Mouse (Mus musculus) limb, embryonic 14.5 days (tissue): ENCODE data around the gene Cs. TPM values are rescaled to one million over a fixed set of nuclear protein-coding genes. Genes with fewer than 3 reads are reported as not detected.

ENCODE experiments used
- ATAC-seq: fragments of 200-750 bp; cut with Nextera tagmentation; 2 replicates; pipeline ENCODE4 v1.8.0; 2017; ENCODE audit warnings: low read depth, moderate number of reproducible peaks, moderate TSS enrichment; ENCODE audit not compliant: low FRiP score
- DNase-seq: peaks from one replicate; pipeline ENCODE4 v3.0.0-alpha.2; 2015; ENCODE audit warnings: low spot score
- H3K27ac ChIP-seq: fragments of 300-500 bp; sonication (generic); replicated peaks from 2 replicates; pipeline ENCODE4 v1.5.1; 2014; ENCODE audit warnings: low read depth, mild to moderate bottlenecking, low read length, moderate library complexity, mixed read lengths
- H3K27me3 ChIP-seq: fragments of 300-500 bp; sonication (generic); 2 replicates; pipeline ENCODE4 v1.6.1; 2014; ENCODE audit warnings: low read length, mixed read lengths; ENCODE audit not compliant: control insufficient read depth, insufficient read depth
- H3K36me3 ChIP-seq: fragments of 300-500 bp; sonication (generic); 2 replicates; pipeline ENCODE4 v1.6.1; 2014; ENCODE audit warnings: mild to moderate bottlenecking, low read length, moderate library complexity, mixed read lengths; ENCODE audit not compliant: control insufficient read depth, insufficient read depth
- H3K4me1 ChIP-seq: fragments of 300-500 bp; sonication (generic); 2 replicates; pipeline ENCODE4 v1.6.1; 2014; ENCODE audit warnings: antibody characterized with exemption, low read length, mixed read lengths; ENCODE audit not compliant: control insufficient read depth, insufficient read depth
- H3K4me2 ChIP-seq: fragments of 300-500 bp; sonication (generic); replicated peaks from 2 replicates; pipeline ENCODE4 v1.6.1; 2014; ENCODE audit warnings: low read depth, mild to moderate bottlenecking, low read length, moderate library complexity; ENCODE audit not compliant: severe bottlenecking
- H3K4me3 ChIP-seq: fragments of 300-500 bp; sonication (generic); replicated peaks from 2 replicates; pipeline ENCODE4 v1.5.1; 2014; ENCODE audit warnings: low read length
- H3K9ac ChIP-seq: fragments of 300-500 bp; sonication (generic); 2 replicates; pipeline ENCODE4 v1.6.1; 2014; ENCODE audit warnings: mild to moderate bottlenecking, low read depth, low read length, moderate library complexity; ENCODE audit not compliant: severe bottlenecking
- H3K9me3 ChIP-seq: fragments of 300-500 bp; sonication (generic); 2 replicates; pipeline ENCODE4 v1.6.1; 2016; ENCODE audit warnings: low read length; ENCODE audit not compliant: control insufficient read depth
- POLR2A ChIP-seq: fragments of 200-500 bp; IDR thresholded peaks from 2 replicates; pipeline ENCODE4 v1.8.0; 2012; ENCODE audit warnings: inconsistent platforms, mild to moderate bottlenecking, moderate library complexity, borderline replicate concordance; ENCODE audit not compliant: insufficient read depth, insufficient read length; ENCODE audit errors: extremely low read depth
- WGBS: fragments of 180-500 bp; shearing (Covaris S2); extraction: QIAGEN DNeasy Blood & Tissue Kit; methylation state at CpG from one replicate; pipeline ENCODE4 v1.1.7; 2014; 5-methylcytosine and 5-hydroxymethylcytosine counted together
- polyA plus RNA-seq, 2 experiments: library from polyadenylated mRNA; depleted of rRNA in 1 of 2; stranded (reverse) in 1 of 2; unstranded in 1 of 2; fragments of >200 nt; fragmentation: Nextera tagmentation in 1 of 2; extraction: Ambion mirVana in 1 of 2; gene quantifications; 2 replicates each; pipeline versions ENCODE4 v1.2.1 to v1.2.3; 2012 to 2014

Gene Cs
- polyA plus RNA-seq, 2 experiments = 131 to 174 TPM

- Histone ChIP-seq H3K27me3 (no peaks in the 10 kb centered on the region), H3K4me2 (no peak overlapping the region), H3K4me3 (no peak overlapping the region), H3K9me3 (no peaks in the 10 kb centered on the region), H3K9ac (no peak overlapping the region), H3K4me1 (peaks cover 7% of the 10 kb centered on the region; the same call in 1 of the 2 replicates), H3K36me3 (peaks cover 1% of the 10 kb centered on the region), H3K27ac (no peak overlapping the region)
- ATAC-seq (no peak), DNase-seq (no peak)
- WGBS = 79% methylated on average over 6 of the region's 6 CpGs
- TF ChIP-seq POLR2A = no peak
These were observed 35.6 kb downstream of the Cs start for GRCm38 (mm10) chr10:128372989-128373748.

- no peaks in the 10 kb centered on the region for H3K27me3 ChIP-seq
- peaks cover 13% of the 10 kb centered on the region for H3K36me3 ChIP-seq
- H3K4me3 ChIP-seq = no peak overlapping the region
- whole genome bisulfite sequencing = 82% methylated on average over 6 of the region's 6 CpGs
- H3K27ac ChIP-seq = no peak overlapping the region
- no peak for TF ChIP-seq POLR2A
- H3K4me2 ChIP-seq = no peak overlapping the region
- DNase-seq (no peak), ATAC-seq (no peak)
- no peak overlapping the region for H3K9ac ChIP-seq
- peaks cover 14% of the 10 kb centered on the region; the same call in 1 of the 2 replicates for H3K4me1 ChIP-seq
- no peaks in the 10 kb centered on the region for H3K9me3 ChIP-seq
These were observed 36.9 kb downstream of the Cs start for GRCm38 (mm10) chr10:128374393-128374792.

DNA sequence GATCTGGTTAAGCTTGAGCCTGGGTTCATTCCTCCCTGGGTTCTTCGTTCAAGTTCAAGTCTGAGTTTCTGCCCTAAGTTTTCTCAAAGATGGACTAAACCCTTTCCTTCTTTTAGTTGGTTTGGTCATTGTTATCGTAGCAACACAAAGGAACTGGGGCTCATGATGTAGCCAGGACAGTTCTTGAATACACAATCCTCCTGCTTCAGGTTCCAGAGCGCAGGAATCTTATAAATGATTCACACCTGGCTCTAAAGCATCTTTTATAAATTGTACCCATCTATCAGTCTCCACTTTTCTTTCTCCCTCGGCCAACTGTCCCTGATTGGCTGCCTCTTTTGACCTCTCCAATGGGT lies 38.5 kb downstream of the Cs start:
- Histone ChIP-seq H3K36me3 (peaks cover 29% of the 10 kb centered on the region), H3K9ac (peak overlapping the region; percentile 98), H3K4me1 (peaks cover 14% of the 10 kb centered on the region; the same call in 1 of the 2 replicates), H3K27me3 (no peaks in the 10 kb centered on the region), H3K27ac (peak overlapping the region; percentile 97), H3K9me3 (no peaks in the 10 kb centered on the region), H3K4me3 (peak overlapping the region; percentile 98), H3K4me2 (peak overlapping the region; percentile 72)
- no peak for DNase-seq
- 39% methylated on average over 4 of the region's 4 CpGs for WGBS
- TF ChIP-seq POLR2A = no peak
- no peak for ATAC-seq

DNA sequence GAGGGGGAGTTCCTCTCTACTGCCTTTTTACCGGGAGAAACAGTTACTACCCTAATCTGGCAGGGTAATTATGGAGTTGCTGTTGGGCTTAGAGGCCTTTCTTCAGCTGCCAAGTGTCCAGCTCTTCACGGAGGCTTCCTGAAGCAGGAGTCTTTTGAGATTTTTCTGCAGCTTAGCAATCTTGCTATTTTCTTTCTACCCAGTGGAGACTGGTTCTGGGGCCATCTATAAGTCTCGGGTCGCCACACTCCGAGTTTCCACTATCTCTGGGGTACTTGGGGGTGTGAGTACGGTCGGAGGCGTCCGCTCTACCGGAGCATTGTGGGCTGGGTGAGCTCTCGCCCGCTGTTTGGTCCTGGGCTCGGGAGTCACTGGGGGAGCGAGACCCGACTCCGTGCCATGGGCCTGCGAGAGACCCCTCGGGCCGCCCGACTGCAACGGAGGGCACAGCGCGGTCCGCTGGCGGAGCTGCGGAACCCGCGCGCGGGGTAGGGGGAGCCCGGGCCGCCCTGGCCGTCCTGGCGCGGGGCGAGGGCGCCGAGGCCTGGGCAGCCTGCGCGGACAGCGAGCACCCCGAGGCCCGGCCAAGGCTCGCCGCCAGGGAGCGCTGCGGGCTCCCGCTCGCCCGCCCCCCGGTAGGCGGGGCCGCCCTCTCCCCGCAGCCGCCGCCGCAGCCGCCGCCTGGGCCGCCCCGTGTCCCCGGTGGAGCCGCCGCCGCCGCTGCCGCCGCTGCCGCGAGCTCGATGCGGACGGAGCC lies 39.1 kb downstream of the Cs start, which contains the start of gene Ankrd52:
Gene Ankrd52, plus strand, starts transcription at position 661 of the 757 bp plus-strand sequence.
- H3K4me2 ChIP-seq = peak within 1 kb of the TSS; percentile 72
- ATAC-seq (peak; percentile 93), DNase-seq (peak; percentile 79)
- H3K27me3 ChIP-seq = no peaks in the 10 kb centered on the region
- H3K4me1 ChIP-seq = peaks cover 14% of the 10 kb centered on the region; the same call in 1 of the 2 replicates
- H3K36me3 ChIP-seq = peaks cover 33% of the 10 kb centered on the region
- peak within 1 kb of the TSS; percentile 97 for H3K27ac ChIP-seq
- TF ChIP-seq POLR2A = peak; percentile 69; the same call in 1 of the 2 replicates
- H3K9ac ChIP-seq = peak within 1 kb of the TSS; percentile 98
- 0% methylated on average over 15 of the region's 73 CpGs for WGBS
- H3K9me3 ChIP-seq = no peaks in the 10 kb centered on the region
- H3K4me3 ChIP-seq = peak within 1 kb of the TSS; percentile 98

- no peak for TF ChIP-seq POLR2A
- peak; percentile 66 for DNase-seq
- peaks cover 14% of the 10 kb centered on the region; the same call in 1 of the 2 replicates for H3K4me1 ChIP-seq
These were observed 39.8 kb downstream of the Cs start for GRCm38 (mm10) chr10:128377222-128377939.

More at GRCm38 (mm10) chr10:128377222-128377939, 39.8 kb downstream of the Cs start:
- WGBS = 0% methylated on average over 37 of the region's 47 CpGs
- peak; percentile 62 for ATAC-seq
- H3K9me3 ChIP-seq = no peaks in the 10 kb centered on the region
- H3K9ac ChIP-seq = peak overlapping the region; percentile 98
- peak overlapping the region; percentile 98 for H3K4me3 ChIP-seq
- H3K27ac ChIP-seq = peak overlapping the region; percentile 97
- peaks cover 40% of the 10 kb centered on the region for H3K36me3 ChIP-seq
- H3K27me3 ChIP-seq = no peaks in the 10 kb centered on the region
- peak overlapping the region; percentile 72 for H3K4me2 ChIP-seq
